Mouse (Mus musculus) spleen, adult 2 months (tissue): ENCODE measurements around the gene Ncf4.

Experiments
- CTCF ChIP-seq: fragments of 200-500 bp; IDR thresholded peaks from 2 replicates; pipeline ENCODE4 v1.5.1; 2011; ENCODE audit warnings: mild to moderate bottlenecking, inconsistent platforms; ENCODE audit not compliant: insufficient read depth, insufficient read length, insufficient replicate concordance; ENCODE audit errors: extremely low read depth
- POLR2A ChIP-seq: fragments of 200-500 bp; IDR thresholded peaks from 2 replicates; pipeline ENCODE4 v1.6.1; 2011; ENCODE audit warnings: low read depth, low read length, inconsistent platforms

DNA sequence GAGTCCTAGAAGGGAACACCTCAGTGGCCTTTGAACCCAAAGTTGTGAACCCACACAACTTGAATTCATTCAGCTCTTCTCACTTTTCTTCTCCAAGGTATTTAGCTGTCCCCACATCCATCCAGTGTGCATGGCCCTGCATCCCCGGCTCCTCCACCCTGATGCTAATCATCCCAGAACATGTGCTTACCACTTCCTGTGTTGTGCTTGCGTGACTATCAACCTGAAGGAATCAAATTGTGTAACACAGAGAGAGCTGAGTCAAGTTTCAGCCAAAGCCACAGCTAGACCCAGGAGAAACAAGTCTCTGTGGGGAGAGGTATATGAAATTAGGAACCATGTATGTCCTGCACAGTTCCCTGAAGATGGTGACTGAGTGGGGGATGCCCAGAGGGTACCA is 33.7 kb downstream of the Ncf4 start:
- TF ChIP-seq CTCF (no peak), POLR2A (no peak)
